Mouse (Mus musculus) cerebral cortex, adult 2 months (tissue): ENCODE data around the gene Rraga.

Experiments
- WGBS: fragments of 180-500 bp; shearing (Covaris S2); methylation state at CpG from one replicate; pipeline ENCODE4 v1.1.7; 2018; 5-methylcytosine and 5-hydroxymethylcytosine counted together

Rraga gene

DNA sequence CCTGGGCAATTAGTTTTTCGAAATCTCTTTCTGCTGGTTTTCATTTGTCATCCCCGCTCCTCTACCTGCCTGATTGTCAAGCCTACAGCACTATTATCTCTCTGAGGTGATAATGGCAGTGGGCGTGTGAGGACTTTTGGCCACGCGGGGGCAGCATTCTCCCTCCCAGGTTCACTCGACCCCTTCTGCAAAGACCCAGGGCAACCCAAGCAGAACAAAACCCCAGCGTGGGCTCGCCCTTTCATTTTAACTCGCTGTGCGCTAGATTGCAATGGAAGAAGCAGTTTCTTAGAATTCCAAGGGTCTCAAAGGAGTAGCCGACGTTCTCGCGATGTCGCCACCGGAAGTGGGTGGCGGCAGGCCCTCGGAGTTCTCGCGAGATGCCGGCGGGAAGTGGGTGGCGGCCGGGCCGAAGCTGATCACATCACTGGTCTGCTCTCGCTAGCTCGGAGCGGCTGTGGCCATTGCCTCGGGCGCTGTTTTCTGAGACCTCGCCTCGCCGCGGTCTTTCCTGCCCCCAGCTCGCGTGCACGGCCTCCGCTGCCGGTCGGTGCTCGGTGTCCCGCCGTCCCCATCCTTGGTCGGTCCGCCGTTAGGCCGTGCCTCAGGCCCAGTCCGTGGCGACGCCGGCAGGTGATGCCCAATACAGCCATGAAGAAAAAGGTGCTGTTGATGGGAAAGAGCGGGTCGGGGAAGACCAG is at the start of gene Rraga:
Gene Rraga, plus strand, starts transcription at position 386 of the 701 bp plus-strand sequence.
- under 1% methylated on average over 53 of the region's 53 CpGs for WGBS

DNA sequence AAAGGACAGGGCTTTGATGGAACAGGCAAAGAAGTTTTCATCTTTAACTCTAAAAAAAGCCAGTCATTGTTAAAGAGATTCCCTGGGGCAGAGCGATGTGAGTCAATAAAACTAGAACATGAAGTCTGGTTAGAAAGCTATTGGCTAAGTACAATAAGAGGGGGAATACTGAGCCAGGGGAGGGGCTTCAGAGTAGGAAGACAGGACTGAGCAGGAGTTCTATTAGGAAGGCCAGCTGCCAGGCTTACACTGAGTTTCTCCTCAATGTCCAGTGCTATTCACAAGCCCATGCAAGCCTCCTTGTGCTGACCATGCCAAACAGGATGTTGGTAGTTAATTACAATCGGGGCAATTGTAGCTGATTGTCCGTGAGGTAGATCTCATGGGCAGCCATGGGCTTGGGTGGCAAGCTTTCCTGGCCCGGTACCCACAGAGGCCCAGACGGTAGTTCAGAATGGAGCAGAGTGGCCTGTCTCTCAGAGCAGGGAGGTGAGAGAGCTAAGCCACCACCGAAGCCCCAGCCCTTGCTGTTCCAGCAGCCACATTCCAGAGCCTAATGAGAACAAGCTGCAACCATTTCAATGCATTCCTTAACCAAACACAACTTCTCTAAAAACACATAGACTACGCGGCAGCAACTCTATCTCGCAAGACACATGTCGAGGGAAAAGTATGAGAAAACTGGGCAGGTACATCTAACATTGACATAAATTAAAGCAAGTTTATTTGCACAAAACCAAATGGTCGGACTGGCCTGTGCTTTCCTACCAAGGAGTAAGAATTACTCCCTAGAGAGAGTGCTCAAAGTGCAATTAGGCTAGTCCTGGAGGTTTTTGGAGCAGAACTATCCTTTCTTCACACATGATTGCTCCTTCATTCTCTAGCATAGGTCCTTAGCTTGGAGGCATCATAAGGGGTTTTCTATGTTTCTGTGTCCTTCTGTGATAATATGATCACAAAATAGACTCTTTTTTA is 48.0 kb upstream of the Rraga start:
- 71% methylated on average over 11 of the region's 11 CpGs for WGBS

DNA sequence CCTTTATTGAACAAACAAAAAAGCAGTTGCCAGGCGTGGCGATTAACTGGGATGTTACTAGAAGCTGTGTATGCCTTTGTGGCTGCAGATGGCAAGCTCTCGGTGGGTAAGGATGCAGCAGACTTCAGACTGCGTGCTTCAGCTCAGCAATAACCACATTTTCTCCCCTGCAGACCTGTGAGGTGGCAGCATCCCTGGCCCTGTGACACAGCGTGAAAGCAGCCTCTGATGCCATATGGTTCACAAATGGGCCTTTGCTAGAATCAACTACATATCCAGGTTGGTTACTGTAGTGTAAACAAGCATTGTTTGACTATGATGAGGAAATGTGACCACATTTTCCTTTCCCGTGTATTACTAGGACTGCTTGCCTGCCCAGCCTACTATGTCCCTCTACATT is 46.3 kb upstream of the Rraga start:
- 83% methylated on average over 6 of the region's 6 CpGs for WGBS

DNA sequence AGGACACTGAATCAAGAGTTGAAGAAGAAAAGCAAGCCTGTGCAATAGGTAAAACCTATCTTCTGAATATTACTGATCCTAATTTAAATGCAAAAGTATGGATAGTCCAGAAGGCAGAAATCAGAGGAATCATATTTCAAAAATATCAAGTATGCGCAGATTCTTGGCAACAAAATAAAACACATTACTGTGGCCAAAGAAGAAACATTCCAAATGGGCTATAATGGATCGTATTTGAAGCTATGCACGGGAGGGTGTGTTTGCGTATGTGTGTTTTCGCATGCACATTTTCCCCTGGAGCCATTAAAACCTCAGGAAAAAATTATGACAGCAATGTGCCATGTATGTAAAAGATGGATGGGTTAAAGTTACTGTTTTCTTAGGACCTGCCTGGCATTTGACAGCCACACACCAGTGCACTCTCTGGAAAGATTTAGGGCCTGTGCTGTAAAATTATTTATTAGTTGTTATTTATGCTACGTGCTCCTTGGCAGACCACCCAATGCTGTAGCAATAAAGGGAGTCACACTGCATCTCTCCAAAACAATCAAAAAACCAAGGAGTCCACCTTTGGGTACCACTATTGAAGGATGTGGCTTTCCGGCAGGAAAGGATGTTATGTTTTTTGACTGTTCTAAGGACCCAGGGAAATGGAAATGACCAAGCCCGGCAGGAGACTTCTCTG is 41.9 kb upstream of the Rraga start:
- WGBS, result 84% methylated on average over 8 of the region's 8 CpGs

DNA sequence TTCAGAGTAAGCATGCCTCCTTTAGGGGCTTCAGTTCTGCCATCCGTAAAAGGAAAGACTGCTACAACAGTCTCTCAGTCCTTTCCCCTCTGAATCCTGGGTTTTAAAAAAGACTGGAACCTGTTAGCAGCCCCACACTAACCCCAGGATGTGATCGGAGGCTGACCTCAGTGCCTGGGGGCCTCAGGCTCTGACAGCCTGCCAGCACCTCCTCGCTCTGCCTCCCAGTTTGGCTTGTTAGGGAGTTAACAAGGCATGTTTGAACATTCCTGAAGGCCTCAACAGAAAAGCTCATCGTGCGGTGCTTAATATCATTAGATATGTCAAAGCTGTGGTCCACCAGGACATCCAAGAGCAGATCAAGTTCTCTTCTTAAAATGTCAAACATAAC is 41.4 kb upstream of the Rraga start:
- 75% methylated on average over 5 of the region's 5 CpGs for WGBS

DNA sequence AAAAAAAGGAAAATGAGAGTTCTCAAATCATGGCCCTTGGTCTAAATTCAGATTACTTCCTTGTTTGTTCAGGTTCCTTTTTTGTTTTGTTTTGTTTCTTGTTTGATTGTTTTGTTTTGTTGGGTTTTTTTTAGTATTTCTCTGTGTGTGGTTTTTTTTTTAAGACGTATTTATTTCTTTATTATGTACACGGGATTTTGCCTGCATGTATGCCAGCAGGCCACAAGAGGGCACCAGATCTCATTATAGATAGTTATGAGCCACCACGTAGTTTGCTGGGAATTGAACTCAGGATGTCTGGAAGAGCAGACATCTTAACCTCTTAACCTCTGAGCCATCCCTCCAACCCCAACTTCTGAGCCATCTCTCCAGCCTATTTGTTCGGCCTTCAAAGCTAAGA is 37.5 kb upstream of the Rraga start:
- 39% methylated on average over 4 of the region's 4 CpGs for WGBS

DNA sequence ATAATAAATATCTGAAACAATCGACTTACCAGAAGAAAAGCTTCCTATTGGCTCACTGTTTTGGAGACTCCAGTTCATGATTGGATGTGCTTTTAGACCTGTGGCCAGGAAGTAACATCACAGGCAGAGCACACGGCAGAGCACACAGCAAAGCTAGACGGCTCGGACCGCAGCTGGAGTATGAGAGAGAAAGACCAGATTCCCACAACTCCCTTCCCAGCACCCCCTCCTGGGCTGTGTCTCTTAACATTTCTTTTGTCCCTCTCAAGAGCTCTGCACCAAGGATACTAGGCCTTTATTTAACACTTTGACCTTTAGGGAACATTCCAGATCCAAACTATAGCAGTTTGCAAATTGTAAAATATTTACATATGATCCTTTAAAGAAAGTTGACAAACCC is 36.5 kb upstream of the Rraga start:
- whole genome bisulfite sequencing, result 92% methylated on average over 5 of the region's 5 CpGs

DNA sequence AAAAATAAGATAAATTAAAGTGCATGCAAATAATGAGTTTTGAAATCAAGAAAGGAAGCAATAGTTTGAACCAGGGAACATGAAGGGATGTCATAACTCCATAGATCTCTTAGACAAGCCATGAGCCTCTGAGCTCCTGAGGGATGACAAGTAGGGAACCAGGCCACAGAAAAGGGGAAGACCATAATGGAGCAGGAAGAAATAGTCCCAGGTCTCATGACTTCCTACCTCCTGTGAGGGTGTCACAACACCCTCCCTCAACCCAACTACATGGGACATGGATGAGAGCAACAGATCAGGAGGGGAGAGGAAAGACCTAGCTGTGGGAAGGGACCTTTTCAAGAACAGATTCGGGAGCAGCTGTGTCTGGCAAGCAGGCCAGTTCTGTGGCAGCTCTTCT is 33.9 kb upstream of the Rraga start:
- WGBS, result 83% methylated on average over 1 of the region's 1 CpGs

DNA sequence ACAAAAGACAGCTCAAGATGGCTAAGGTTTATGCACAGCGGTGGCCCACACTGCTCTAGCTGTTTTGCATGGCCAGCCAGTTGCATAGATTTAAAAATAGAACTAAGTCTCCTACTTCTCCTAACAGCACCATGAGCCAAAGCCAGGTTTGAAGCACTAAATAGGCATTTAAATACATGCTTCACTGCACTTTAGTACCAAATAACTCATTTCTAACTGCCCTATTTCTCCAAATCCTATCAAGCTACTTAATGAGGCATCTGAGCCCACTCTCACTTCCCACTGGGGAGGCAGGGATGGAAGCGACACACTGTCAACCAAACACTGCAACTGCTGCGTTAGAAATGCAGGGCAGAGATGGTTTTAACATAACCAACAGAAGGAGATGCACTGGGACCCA is 31.5 kb upstream of the Rraga start:
- WGBS, result 47% methylated on average over 3 of the region's 3 CpGs

DNA sequence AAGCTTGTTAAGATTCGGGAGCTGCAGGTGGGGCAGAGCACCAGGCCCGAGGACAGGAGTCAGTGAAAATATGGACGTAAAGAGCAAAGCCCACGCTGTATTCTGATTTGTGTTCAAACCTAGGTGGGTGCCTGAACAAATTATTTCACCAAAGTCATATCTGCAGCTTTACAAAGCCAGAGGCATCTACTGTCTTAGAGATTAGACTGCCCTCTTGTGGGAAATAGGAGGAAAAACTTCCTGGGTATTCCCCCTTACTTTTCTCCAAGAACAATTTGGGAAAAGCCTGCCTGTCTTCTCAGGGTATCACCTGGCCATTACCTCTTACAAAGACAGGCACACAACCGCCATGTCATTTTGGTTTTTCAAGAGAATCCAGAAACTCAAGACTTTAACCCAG is 29.9 kb upstream of the Rraga start:
- WGBS, result 48% methylated on average over 5 of the region's 5 CpGs

DNA sequence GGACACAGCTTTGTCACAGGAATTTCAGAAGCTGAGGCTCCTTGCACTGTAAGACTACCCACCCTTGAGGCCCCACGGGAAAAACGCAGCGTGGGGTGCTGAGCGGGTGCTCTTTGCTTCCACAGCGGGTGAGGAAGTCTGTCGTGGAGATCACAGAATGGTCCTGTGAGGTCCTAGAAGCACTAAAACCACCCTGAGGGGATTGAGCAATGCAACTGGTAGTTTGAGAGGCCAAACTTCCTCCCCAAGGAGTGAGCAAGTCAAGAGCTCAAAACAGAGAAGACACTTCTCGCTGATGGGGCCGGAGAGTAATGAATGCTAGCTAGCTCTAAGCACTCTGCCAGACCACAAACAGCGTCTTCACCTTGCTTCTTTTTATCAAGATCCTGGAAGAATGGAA is 27.1 kb upstream of the Rraga start:
- WGBS, result 88% methylated on average over 9 of the region's 9 CpGs

DNA sequence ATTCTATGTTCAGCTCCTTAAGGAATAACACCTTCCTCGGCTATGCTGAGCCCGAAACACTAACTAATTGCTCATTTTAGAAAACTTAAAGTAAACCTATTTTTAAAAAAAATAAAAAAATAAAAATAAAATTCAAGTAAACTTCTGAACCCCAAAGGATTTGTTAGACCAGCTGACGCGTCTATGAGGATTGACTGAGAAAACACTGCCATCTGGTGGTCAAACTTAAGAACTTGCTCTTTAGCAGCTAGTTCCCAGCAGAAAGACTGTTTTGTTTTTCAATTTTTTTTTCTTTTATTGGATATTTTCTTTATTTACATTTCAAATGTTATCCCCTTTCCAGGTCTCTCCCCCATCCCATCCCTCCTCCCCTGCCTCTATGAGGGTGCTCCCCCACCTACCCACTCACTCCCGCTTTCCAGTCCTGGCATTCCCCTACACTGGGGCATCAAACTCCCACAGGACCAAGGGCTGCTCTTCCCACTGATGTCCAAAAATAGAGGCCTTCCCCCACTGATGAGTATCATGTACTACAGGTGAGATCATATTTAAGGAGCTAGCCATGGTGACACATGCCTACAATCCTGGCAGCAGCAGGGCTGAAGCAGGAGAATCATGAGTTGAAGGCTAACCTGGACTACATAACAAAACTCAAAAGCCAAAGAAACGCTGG is 20.3 kb upstream of the Rraga start:
- WGBS, result 20% methylated on average over 6 of the region's 6 CpGs

DNA sequence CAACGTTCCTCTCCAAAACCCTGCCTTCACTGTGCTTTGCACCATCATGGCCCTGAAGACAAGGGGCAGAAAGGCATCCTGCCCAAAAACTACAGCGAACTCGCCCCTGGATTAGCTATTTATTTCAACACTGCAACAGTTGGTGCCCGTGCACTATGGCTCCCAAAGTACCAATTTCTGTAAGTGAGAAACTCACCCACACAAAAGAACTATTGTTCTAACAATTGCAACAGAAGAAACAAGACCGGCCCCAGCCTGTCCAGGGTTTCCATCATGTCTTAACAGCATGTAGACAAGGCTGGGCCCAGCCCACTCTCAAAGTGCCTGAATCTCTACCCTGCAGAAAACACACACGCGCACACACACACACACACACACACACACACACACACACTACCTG is 18.1 kb upstream of the Rraga start:
- 75% methylated on average over 7 of the region's 7 CpGs for WGBS

DNA sequence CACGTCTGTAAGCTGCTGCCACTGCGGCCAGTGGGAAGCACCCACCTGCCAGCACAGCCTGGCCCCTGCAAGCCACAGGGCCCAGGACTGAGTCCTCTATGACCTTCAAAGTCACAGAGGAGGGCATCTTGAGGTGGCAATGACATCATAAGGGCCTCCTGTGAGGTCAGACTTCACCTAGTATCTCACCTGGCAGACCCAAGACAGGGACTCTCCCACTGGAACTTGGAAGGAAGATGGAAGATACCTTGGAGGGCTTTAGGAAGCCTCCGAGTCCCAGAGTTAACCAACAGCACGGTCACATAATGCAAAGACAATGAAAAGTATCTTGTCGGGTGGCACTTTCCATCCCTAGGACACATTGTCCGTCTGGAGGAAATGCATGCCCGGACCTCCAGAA is 17.2 kb upstream of the Rraga start, which contains the start of gene Saxo1:
Gene Saxo1, minus strand, starts transcription at position 101 of the 400 bp plus-strand sequence.
- 96% methylated on average over 7 of the region's 7 CpGs for WGBS

DNA sequence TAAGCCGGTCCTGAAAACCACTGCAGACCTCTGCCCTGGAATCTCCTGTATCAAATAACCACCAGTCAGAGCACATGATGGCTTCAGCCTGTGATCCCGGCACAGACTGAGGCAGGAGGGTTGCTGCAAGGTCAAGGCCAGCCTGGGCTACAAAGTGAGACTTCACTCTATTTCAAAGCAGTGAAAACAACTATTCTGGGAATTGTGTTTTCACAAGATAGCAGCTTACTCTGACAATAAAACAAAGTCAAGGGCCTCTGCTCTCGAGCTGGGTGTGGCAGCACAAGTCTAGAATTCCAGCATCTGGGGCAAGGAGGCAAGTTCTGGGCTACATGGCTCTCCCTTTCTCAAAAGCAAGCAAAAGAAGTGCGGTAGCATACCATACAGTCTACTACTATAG is 16.5 kb upstream of the Rraga start:
- WGBS, result 84% methylated on average over 4 of the region's 4 CpGs

DNA sequence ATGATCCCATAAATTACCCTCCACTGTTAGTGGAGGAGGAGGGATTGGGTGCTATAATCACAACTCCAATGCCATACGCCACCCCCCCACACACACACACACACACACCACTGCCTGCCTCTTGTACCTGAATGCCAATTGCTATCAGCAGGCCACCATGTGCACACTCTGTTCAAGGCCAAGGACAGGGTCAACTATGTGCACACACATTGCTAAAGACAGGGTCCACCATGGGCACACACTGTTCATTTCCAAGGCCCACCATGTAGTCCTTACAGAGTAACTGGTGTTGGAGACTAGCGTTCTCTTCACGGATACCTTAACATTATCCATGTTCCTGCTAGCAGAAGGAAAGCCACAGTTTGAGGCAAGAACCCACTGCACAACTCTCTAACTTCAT is 14.4 kb upstream of the Rraga start:
- WGBS, result 95% methylated on average over 3 of the region's 3 CpGs

DNA sequence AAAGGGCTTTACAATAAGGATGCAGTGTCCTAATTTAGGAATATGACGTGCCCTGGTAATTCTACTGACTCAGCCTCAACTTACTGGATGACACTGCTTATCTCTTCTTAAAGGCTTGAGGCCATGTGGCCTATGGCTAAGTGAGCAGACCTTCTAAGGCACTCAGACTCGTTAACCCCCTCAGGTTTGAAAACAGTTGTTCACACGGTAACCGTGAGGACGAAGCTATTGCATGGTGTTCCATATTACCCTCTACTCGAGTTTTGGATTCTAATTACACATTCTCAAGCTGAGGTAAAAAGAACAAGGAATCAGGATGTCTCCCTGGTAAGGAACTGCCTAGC is 557 bp upstream of the Rraga start:
- 8% methylated on average over 6 of the region's 6 CpGs for WGBS

DNA sequence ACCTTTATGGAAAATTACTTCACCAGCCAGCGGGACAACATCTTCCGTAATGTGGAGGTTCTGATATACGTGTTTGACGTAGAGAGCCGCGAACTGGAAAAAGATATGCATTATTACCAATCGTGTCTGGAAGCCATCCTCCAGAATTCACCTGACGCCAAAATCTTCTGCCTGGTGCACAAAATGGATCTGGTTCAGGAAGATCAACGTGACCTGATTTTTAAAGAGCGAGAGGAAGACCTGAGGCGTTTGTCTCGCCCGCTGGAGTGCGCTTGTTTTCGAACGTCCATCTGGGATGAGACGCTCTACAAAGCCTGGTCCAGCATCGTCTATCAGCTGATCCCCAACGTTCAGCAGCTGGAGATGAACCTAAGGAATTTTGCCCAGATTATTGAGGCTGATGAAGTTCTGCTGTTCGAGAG is 663 bp downstream of the Rraga start:
- WGBS, result under 1% methylated on average over 20 of the region's 20 CpGs

DNA sequence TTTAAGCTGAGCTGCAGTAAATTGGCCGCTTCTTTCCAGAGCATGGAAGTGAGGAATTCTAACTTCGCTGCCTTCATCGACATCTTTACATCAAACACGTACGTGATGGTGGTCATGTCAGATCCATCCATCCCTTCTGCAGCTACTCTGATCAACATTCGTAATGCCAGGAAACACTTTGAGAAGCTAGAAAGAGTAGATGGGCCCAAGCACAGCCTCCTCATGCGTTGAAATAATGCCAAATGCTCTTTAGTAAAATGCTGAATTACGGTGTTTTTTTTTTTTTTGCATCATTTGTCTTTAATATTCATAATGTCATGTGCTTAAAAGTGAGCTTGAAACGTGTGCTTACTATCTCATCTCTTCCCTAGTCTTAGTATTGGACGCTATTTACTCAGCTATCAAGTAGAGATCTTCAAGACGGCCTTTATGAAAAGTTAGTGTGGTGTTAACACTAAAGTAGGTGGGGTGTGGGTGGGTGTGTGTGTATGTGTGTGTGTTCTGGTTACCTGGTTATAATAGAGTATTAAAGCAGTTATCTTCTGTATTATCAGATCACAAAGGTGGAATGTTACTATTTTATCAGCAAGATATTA is 1.3 kb downstream of the Rraga start:
- 4% methylated on average over 11 of the region's 11 CpGs for WGBS

DNA sequence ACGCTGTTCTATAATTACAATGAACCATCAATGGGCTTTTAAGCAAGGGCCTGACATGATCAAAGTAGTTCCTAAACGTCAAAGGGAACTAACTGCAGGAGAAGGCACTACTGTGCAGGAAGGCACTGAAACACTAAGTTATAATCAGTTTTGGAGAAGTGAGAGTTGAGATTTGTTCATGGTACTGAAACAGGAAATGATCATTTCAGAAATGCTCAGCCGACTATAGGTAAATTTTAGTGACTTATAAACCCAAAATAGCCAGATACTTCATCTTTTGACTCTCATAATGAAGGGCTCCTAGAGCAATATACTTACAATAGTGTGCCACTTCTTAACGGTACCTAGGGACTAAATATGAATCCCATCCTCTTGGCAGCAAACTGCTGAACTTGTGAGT is 4.6 kb downstream of the Rraga start:
- WGBS, result 17% methylated on average over 4 of the region's 4 CpGs

DNA sequence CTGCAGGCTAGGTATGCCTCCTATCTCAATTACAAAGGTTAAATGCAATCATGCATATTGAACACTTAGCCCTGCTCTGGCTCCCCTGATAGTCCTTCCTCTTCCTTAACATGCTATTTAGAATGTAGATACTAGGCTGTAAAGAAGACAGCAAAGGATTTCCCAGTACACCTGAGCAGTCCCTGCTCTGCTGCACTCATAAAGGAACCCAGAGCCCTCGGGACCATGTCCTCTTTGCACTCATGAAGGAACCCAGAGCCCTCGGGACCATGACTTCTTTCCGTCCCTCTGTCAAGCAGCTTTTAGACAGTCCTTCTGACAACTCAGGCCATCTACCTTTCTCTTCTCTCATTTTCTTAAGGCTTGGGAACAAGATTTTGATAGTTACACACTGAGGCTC is 5.1 kb downstream of the Rraga start:
- 85% methylated on average over 3 of the region's 3 CpGs for WGBS

DNA sequence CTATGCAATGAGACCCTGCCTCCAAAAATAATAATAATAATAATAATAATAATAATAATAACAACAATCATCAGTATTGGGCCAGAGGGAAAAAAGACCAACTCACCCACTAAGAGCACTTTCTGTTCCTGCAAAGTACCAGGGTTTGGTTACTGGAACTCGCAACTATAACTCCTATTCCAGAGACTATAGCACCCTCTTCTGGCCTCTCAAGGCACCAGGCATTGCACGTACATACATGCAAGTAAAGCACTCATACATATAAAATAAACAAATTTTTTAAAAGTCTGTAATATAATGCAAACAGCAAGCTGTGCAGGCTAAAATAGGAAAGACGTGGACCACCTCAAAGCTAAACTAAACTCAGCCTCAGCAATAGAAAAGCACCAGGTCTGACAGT is 12.8 kb downstream of the Rraga start:
- 88% methylated on average over 3 of the region's 3 CpGs for WGBS
